Mouse (Mus musculus): Measurements from ENCODE around the gene Ifi213. TPM values are rescaled to one million over a fixed set of nuclear protein-coding genes. Genes with fewer than 3 reads are reported as not detected.
"Not testable (repeated sequence)": the region's sequence is repeated elsewhere in the genome, so short reads cannot be mapped to it uniquely, and the experiment has no call there.

The Ifi213 gene
- total and polyA plus RNA-seq, 2 experiments from 2014 or later, result 0.16 to 0.24 TPM

GRCm38 (mm10) chr1:173579921-173580585, 19.0 kb downstream of the Ifi213 start:
- Histone ChIP-seq H3K36me3 (ENCODE audit: insufficient read depth) (no peaks in the 10 kb centered on the region), H3K27ac (ENCODE audit: low read depth, low read length) (no peak overlapping the region), H3K4me2 (ENCODE audit: low read depth) (no peak overlapping the region), H3K9ac (no peak overlapping the region), H3K27me3 (ENCODE audit: insufficient read depth, low read length) (no peaks in the 10 kb centered on the region), H3K9me3 (ENCODE audit: low read length) (no peaks in the 10 kb centered on the region), H3K4me1 (ENCODE audit: insufficient read depth) (no peaks in the 10 kb centered on the region), H3K4me3 (ENCODE audit: low read depth, low read length) (no peak overlapping the region)
- 94% methylated on average over 26 of the region's 26 CpGs for WGBS
- no peak for ATAC-seq
- TF ChIP-seq CTCF (IDR thresholded peaks at IDR 0.05; ENCODE audit: low read depth), result no peak
- no peak for DNase-seq

- Histone ChIP-seq H3K36me3 (ENCODE audit: insufficient read depth) (no peaks in the 10 kb centered on the region), H3K27ac (ENCODE audit: low read depth, low read length) (no peak overlapping the region), H3K4me3 (ENCODE audit: low read depth, low read length) (no peak overlapping the region), H3K9me3 (ENCODE audit: low read length) (no peaks in the 10 kb centered on the region), H3K27me3 (ENCODE audit: insufficient read depth, low read length) (no peaks in the 10 kb centered on the region), H3K4me1 (ENCODE audit: insufficient read depth) (no peaks in the 10 kb centered on the region), H3K9ac (no peak overlapping the region), H3K4me2 (ENCODE audit: low read depth) (no peak overlapping the region)
- WGBS, result 95% methylated on average over 9 of the region's 9 CpGs
- DNase-seq, result no peak
- ATAC-seq, result no peak
- no peak for TF ChIP-seq CTCF (IDR thresholded peaks at IDR 0.05; ENCODE audit: low read depth)
Measured at GRCm38 (mm10) chr1:173579079-173579478, 20.0 kb downstream of the Ifi213 start.

DNA sequence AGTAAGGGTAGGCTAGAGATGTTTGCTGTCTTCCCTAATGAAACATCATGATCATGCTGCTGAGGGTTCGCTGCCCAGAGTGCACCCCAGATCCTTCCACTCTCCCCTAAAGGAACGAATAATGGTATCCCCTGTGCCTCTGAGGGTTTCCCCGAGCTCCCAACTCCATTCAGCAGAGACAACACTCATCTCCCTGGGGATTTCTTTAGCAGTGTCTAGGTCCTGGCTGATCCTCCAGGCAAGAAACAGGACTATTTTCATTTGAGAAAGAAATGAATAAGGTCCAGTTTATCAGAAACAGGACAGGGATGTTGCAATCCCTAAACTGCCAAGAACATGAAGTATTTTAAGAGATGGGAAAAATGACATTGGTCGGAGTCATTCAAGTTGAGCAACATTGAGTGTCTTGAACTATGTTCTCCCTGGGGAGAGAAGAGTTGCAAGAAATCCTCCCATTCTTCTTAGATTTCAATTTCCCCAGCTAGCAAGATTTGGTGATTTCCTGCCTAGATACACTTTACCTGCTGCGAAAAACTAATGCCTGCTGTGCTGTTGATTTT, 48.5 kb downstream of the Ifi213 start:
- 83% methylated on average over 5 of the region's 5 CpGs for WGBS
- not testable (repeated sequence) for DNase-seq

DNA sequence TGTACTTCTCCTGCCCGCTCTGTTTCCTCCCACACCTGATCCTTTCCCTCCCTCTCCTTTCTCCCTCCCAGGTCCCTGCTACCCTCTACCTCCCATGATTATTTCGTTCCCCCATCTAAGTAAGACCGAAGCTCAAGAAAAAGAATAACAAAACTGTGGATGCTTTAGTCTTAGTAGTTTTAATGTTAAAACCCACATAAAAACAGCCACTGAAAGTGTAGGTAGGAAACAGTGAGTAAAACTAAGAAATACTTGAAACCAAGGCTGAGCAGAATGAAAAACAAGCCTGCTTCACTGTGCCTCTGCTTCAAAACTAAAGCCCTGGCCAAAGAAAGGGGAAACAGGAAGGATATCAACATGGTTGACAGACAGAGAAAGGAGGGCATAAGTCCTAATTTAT, 50.3 kb downstream of the Ifi213 start:
- DNase-seq; H3K4me3 ChIP-seq (ENCODE audit: low read depth, low read length): not testable (repeated sequence)
- 90% methylated on average over 3 of the region's 3 CpGs for WGBS

More for the DNA sequence above, 48.5 kb downstream of the Ifi213 start:
- not testable (repeated sequence) for H3K36me3 ChIP-seq (ENCODE audit: insufficient read depth); H3K4me3 ChIP-seq (ENCODE audit: low read depth, low read length); H3K4me1 ChIP-seq (ENCODE audit: insufficient read depth); H3K9ac ChIP-seq; H3K27me3 ChIP-seq (ENCODE audit: insufficient read depth, low read length); H3K4me2 ChIP-seq (ENCODE audit: low read depth); H3K9me3 ChIP-seq (ENCODE audit: low read length); ATAC-seq; H3K27ac ChIP-seq (ENCODE audit: low read depth, low read length)

DNA sequence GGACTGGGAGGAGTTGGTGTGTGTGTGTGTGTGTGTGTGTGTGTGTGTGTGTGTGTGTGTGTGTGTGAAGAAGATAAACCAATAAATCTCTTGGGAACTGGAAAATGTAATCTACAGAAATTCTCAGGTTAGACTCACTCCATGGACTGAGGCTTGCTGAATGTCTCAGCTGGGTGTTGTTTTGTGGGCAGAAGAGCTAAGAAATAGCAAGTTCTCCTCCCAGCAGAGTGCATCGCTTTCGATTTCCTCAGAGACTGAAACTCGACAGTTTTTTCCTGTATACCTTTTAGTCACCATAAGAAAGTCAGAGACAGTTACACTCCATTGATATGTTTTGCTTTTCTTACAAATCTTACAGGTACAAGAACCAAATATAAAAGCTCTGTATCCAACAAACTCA, 63.3 kb downstream of the Ifi213 start, which contains the start of gene Ifi214:
Gene Ifi214 (minus strand): TSS at position 167 of the 400 bp plus-strand sequence.
- WGBS, result 92% methylated on average over 3 of the region's 3 CpGs
- H3K27ac ChIP-seq (ENCODE audit: low read depth, low read length); H3K36me3 ChIP-seq (ENCODE audit: insufficient read depth); DNase-seq; H3K4me1 ChIP-seq (ENCODE audit: insufficient read depth); ATAC-seq; H3K27me3 ChIP-seq (ENCODE audit: insufficient read depth, low read length); H3K4me3 ChIP-seq (ENCODE audit: low read depth, low read length); H3K9ac ChIP-seq; H3K9me3 ChIP-seq (ENCODE audit: low read length); H3K4me2 ChIP-seq (ENCODE audit: low read depth): not testable (repeated sequence)

More for the DNA sequence above, 50.3 kb downstream of the Ifi213 start:
- not testable (repeated sequence) for ATAC-seq; H3K27ac ChIP-seq (ENCODE audit: low read depth, low read length); H3K4me1 ChIP-seq (ENCODE audit: insufficient read depth); H3K9me3 ChIP-seq (ENCODE audit: low read length); H3K27me3 ChIP-seq (ENCODE audit: insufficient read depth, low read length); H3K4me2 ChIP-seq (ENCODE audit: low read depth); H3K9ac ChIP-seq; H3K36me3 ChIP-seq (ENCODE audit: insufficient read depth)

DNA sequence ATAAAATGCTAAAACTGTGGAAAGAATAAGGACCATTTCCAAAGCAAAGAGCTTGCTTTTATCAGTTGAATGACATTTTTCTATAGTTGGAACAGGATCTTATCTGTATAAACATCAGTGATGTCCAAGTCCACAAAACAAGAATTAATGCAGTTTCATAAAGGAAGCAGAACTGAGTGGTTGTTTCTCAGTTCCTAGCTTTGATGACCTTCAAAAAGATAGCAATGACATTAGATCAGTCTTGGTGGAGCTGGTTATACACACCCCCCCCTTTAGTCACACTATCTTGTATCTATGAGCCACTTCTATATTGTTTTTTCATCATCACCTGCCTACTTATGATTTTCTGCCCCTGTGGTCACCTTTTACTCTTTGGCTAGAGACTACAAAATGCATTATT, 77.6 kb downstream of the Ifi213 start:
- Histone ChIP-seq H3K4me3 (ENCODE audit: low read depth, low read length) (no peak overlapping the region), H3K9me3 (ENCODE audit: low read length) (no peaks in the 10 kb centered on the region), H3K4me2 (ENCODE audit: low read depth) (no peak overlapping the region), H3K9ac (no peak overlapping the region), H3K4me1 (ENCODE audit: insufficient read depth) (no peaks in the 10 kb centered on the region), H3K27me3 (ENCODE audit: insufficient read depth, low read length) (no peaks in the 10 kb centered on the region), H3K27ac (ENCODE audit: low read depth, low read length) (no peak overlapping the region), H3K36me3 (ENCODE audit: insufficient read depth) (no peaks in the 10 kb centered on the region)
- DNase-seq (no peak), ATAC-seq (no peak)
- no peak for TF ChIP-seq CTCF (IDR thresholded peaks at IDR 0.05; ENCODE audit: low read depth)

Small RNAs within 50 kb of the gene (microRNA-seq; reads per million reads assigned to microRNA genes)
- gene Gm44339 (0 reads per million in 2 experiments), gene Gm44481 (0 reads per million in 2 experiments)

Other genes starting within 250 kb of the Ifi213 start
- gene Aim2, start 248.4 kb downstream of the Ifi213 start, total RNA-seq (2014; rRNA removed), result 2.3 and 4.5 TPM in 2 replicates
- gene Aim2, start 248.4 kb downstream of the Ifi213 start, polyA plus RNA-seq (2015; fragmentation: Nextera tagmentation; extraction: Ambion mirVana), result 1.1 and 1.8 TPM in 2 replicates
- 278 and 354 TPM in 2 replicates for gene Cadm3, start 231.6 kb downstream of the Ifi213 start, total RNA-seq (2014; rRNA removed)
- gene Cadm3, start 231.6 kb downstream of the Ifi213 start, polyA plus RNA-seq (2015; fragmentation: Nextera tagmentation; extraction: Ambion mirVana), result 25.6 and 41.0 TPM in 2 replicates
- gene Ifi206, start 108.2 kb downstream of the Ifi213 start, total RNA-seq (2014; rRNA removed), result not detected in 2 replicates
- 0.05 TPM in 1 of 2 replicates, not detected in the other for gene Ifi206, start 108.2 kb downstream of the Ifi213 start, polyA plus RNA-seq (2015; fragmentation: Nextera tagmentation; extraction: Ambion mirVana)
- gene Ifi214, start 63.3 kb downstream of the Ifi213 start, total RNA-seq (2014; rRNA removed), result not detected in 2 replicates
- not detected in 2 replicates for gene Ifi214, start 63.3 kb downstream of the Ifi213 start, polyA plus RNA-seq (2015; fragmentation: Nextera tagmentation; extraction: Ambion mirVana)
- 0.15 and 0.33 TPM in 2 replicates for gene Ifi209, start 31.6 kb upstream of the Ifi213 start, total RNA-seq (2014; rRNA removed)
- 0.04 and 0.06 TPM in 2 replicates for gene Ifi209, start 31.6 kb upstream of the Ifi213 start, polyA plus RNA-seq (2015; fragmentation: Nextera tagmentation; extraction: Ambion mirVana)
- gene Ifi208, start 74.4 kb upstream of the Ifi213 start, total RNA-seq (2014; rRNA removed), result not detected in 2 replicates
- 0.11 TPM in 1 of 2 replicates, not detected in the other for gene Ifi208, start 74.4 kb upstream of the Ifi213 start, polyA plus RNA-seq (2015; fragmentation: Nextera tagmentation; extraction: Ambion mirVana)
- gene Ifi207, start 142.5 kb upstream of the Ifi213 start, total RNA-seq (2014; rRNA removed), result 0.23 and 0.48 TPM in 2 replicates
- 0.43 and 0.47 TPM in 2 replicates for gene Ifi207, start 142.5 kb upstream of the Ifi213 start, polyA plus RNA-seq (2015; fragmentation: Nextera tagmentation; extraction: Ambion mirVana)
- 1.0 and 1.4 TPM in 2 replicates for gene Ifi204, start 167.7 kb upstream of the Ifi213 start, total RNA-seq (2014; rRNA removed)
- 1.2 and 1.3 TPM in 2 replicates for gene Ifi204, start 167.7 kb upstream of the Ifi213 start, polyA plus RNA-seq (2015; fragmentation: Nextera tagmentation; extraction: Ambion mirVana)

Measured in forebrain, postnatal 0 days (tissue).